Mouse (Mus musculus) lung, adult 2 months (tissue): ENCODE measurements at regions not wholly inside any gene's neighbourhood (a gene's known extent, or its start where the extent isn't known, plus 50 kb on each side); places are given as distances from the start of the nearest gene placed in this dataset.

ENCODE experiments used
- DNase-seq: peaks from one replicate; pipeline ENCODE4 v3.0.0; 2022
- H3K4me1 ChIP-seq: fragments of 200-500 bp; 2 replicates; pipeline ENCODE4 v1.6.1; 2011; ENCODE audit warnings: low read length; ENCODE audit not compliant: control insufficient read depth, insufficient read depth
- H3K4me3 ChIP-seq: fragments of 200-500 bp; replicated peaks from 2 replicates; pipeline ENCODE3; 2011; ENCODE audit warnings: low read depth, mild to moderate bottlenecking, control low read depth, low read length; ENCODE audit errors: extremely low read depth
- CTCF ChIP-seq: fragments of 200-500 bp; IDR thresholded peaks from 2 replicates; pipeline ENCODE4 v1.5.1; 2011; ENCODE audit warnings: mild to moderate bottlenecking, low read length, control low read depth; ENCODE audit not compliant: insufficient read depth
- POLR2A ChIP-seq: fragments of 200-500 bp; IDR thresholded peaks from 2 replicates; pipeline ENCODE4 v1.6.1; 2011; ENCODE audit warnings: low read depth, mild to moderate bottlenecking, control low read depth, low read length, borderline replicate concordance; ENCODE audit errors: extremely low read depth
- WGBS: fragments of 180-500 bp; shearing (Covaris S2); methylation state at CpG from one replicate; pipeline ENCODE4 v1.1.7; 2018; 5-methylcytosine and 5-hydroxymethylcytosine counted together

DNA sequence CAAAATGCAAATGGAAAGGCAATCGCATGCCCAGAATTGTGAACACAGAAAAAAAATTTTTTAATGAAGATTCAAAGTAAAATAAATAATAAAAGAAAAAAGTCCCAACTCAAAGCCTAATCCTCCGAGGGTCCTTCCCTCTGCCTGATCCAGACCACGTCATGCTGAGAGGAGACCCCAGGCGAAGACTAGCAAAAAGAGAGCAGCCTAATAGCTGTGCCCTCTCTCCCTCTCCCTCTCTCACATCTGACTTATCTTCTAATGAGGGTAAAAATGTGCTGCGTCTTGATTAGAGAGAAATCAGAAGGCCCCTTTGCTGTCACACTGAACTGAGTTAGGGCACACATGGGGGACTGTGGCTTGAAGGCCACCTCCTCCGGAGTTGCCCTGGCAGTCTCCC lies 163.1 kb upstream of the Nectin1 start:
- Histone ChIP-seq H3K4me1 (no peaks in the 10 kb centered on the region), H3K4me3 (no peak overlapping the region)
- 48% methylated on average over 6 of the region's 6 CpGs for WGBS
- no peak for DNase-seq
- TF ChIP-seq POLR2A (no peak), CTCF (no peak)

DNA sequence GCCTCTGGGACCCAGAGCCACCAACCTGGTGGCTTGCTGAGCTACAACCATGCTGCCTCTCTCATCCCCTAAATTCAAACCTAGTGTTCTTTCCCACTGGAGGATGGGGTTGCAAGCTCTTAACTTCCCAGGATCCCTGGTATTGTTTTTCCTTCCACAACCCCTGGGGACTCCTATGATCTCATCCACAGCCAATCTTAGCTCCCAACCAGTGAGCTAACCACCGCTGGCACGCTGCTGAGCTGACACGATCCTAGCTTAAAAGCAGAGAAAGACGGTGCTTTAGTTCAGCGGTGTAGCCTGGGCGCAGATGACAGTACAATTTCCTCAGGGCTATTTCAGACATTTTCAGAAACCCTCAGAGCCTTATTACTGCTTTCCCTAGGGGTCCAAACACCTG lies 158.2 kb upstream of the Nectin1 start:
- no peak for DNase-seq
- Histone ChIP-seq H3K4me1 (no peaks in the 10 kb centered on the region), H3K4me3 (no peak overlapping the region)
- no peak for TF ChIP-seq POLR2A
- no peak for TF ChIP-seq CTCF
- WGBS = 67% methylated on average over 6 of the region's 6 CpGs

DNA sequence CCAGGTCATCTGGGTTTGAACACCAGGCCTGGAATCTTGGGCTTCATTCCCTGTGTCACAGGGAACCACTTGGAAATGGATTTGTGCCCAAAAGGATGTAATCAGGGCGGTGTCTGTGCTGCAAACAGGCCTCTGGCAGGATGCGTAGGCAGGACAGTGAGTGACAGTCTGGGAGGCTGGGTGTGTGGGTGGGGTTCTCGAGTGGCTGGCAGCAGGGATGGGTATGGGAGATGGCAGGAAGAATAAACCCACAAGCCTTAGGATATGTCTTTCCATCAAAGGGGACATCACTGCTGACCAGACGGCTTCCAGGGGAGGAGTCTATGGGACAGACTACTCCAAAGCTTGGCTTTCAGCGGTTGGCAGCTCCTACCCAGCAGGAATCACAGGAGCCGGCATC lies 150.5 kb upstream of the Nectin1 start:
- H3K4me1 ChIP-seq = no peaks in the 10 kb centered on the region
- no peak overlapping the region for H3K4me3 ChIP-seq
- TF ChIP-seq POLR2A = no peak
- no peak for TF ChIP-seq CTCF
- WGBS = 44% methylated on average over 6 of the region's 6 CpGs
- peak; percentile 4 for DNase-seq

DNA sequence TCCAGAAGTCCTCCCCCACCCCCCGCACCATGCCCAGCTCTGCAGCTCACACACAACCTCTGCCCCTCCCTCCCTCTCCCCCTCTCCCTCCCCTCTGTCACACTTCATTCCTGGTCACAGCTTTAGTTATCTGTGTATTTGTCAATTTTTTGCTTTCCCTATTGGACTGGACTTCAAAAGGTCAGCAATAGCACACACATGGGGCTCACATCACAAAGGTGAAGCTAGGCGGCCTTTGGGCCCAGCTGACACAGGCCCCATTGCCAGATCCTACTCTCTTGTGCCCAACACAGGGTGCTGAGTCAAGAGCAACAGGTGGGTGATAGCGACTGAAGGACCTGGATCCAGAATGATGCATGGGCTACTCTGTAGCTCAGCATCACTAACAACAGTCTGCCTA lies 149.0 kb upstream of the Nectin1 start:
- 74% methylated on average over 3 of the region's 3 CpGs for WGBS
- H3K4me1 ChIP-seq = no peaks in the 10 kb centered on the region
- H3K4me3 ChIP-seq = no peak overlapping the region
- TF ChIP-seq CTCF (no peak), POLR2A (no peak)
- no peak for DNase-seq

DNA sequence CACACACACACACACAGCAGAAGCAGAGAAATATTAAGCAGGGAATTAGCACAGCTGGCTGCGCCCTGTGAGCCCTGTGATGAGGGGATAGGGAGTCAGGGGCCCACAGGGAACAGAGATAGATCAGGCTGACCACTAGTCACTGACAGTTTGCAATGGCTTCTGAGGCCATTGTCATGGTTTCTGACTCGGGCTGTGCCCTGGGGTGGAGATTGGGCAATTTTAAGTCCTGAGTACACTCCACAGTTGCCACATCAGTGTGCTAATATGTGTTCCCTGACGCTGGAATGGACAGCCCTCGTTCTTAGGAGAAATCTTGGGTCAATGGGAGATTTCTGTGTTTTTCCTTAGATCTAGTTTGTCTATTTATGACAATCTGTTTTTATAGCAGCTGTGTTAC lies 148.3 kb upstream of the Nectin1 start:
- Histone ChIP-seq H3K4me3 (no peak overlapping the region), H3K4me1 (no peaks in the 10 kb centered on the region)
- no peak for TF ChIP-seq CTCF
- TF ChIP-seq POLR2A = no peak
- DNase-seq = no peak
- 60% methylated on average over 4 of the region's 4 CpGs for WGBS

DNA sequence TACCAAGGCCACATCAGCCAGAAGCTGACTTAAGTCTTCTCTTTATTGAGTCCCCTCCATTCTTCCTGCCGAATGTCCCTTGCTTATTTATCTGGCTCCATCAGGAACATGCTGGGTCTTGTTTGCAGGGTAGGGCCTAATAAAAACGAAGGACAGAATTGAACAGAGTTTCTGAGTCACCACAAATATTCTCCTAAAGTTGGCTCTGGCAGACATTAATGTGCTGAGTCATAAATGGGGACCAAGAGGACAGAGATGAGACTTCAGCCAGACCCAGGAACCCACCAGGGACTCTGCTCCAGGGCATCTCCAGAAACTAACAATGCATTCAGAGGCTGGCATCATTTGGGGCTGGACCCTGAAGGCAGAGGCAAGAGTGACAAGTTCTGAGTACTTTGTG lies 143.4 kb upstream of the Nectin1 start:
- no peak for TF ChIP-seq CTCF
- no peak for TF ChIP-seq POLR2A
- Histone ChIP-seq H3K4me3 (no peak overlapping the region), H3K4me1 (no peaks in the 10 kb centered on the region)
- 53% methylated on average over 2 of the region's 2 CpGs for WGBS
- no peak for DNase-seq

DNA sequence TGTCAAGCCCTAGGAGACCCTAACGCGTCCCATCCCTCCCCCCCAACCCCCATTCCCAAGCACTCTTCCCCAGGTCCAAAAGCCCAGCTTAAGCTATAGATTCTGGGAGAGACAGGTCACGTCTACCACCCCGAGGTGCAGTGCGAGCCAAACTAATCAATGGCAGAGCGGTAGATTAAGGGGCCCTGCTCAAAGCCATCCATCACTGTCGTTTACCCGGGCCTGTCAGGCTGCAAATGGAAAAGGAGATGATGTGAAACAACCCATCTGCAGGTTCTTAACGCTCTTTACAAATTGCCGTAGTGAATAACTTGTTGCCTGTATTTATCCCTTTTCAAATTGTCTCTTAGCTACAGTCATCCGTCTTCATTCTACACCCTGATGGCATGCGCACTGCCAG lies 126.2 kb upstream of the Nectin1 start:
- 13% methylated on average over 12 of the region's 12 CpGs for WGBS
- no peak for TF ChIP-seq CTCF
- TF ChIP-seq POLR2A = no peak

DNA sequence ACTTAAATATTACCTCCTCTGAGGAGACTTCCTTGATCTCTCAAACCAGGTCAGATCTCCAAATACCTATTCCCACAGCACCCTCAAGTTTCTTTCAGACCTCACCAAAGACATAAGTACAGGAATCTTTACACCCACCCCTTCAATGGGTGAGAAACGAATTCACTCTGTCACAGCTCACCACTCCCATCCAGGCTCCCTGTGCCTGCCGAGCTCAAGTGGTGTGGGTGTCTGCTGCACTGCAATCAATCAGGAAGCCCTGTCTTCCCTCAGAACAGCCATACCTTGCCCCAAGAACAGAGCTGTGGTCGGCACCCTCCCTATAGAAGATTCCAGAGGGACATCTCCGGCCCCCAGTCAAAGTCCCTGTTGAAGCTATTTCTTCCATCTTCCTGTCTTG lies 116.2 kb upstream of the Nectin1 start:
- TF ChIP-seq POLR2A (no peak), CTCF (no peak)
- WGBS = 46% methylated on average over 4 of the region's 4 CpGs
- DNase-seq = no peak
- no peak overlapping the region for H3K4me3 ChIP-seq
- H3K4me1 ChIP-seq = no peaks in the 10 kb centered on the region

More for the DNA sequence above, 126.2 kb upstream of the Nectin1 start:
- DNase-seq = no peak
- Histone ChIP-seq H3K4me3 (no peak overlapping the region), H3K4me1 (no peaks in the 10 kb centered on the region)

DNA sequence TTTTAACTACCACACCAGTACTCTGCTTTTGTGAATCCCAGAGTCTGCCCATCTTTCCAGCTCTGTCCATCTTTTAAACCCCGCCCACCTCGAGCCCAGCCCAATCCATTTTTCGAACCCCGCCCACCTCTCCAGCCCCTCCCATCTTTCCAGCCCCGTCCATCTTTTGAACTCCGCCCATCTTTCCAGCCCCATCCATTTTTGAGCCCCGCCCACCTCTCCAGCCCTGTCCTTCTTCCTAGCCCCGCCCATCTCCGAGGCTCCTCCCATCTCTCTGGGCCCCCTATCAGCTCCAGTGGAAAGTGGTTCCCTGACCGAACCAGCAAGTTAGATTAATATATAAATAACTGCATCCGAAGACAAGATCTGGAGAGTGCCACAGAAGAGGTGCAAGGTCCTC lies 115.0 kb upstream of the Nectin1 start:
- DNase-seq = no peak
- WGBS = 41% methylated on average over 11 of the region's 11 CpGs
- Histone ChIP-seq H3K4me3 (no peak overlapping the region), H3K4me1 (no peaks in the 10 kb centered on the region)
- TF ChIP-seq CTCF (no peak), POLR2A (no peak)

DNA sequence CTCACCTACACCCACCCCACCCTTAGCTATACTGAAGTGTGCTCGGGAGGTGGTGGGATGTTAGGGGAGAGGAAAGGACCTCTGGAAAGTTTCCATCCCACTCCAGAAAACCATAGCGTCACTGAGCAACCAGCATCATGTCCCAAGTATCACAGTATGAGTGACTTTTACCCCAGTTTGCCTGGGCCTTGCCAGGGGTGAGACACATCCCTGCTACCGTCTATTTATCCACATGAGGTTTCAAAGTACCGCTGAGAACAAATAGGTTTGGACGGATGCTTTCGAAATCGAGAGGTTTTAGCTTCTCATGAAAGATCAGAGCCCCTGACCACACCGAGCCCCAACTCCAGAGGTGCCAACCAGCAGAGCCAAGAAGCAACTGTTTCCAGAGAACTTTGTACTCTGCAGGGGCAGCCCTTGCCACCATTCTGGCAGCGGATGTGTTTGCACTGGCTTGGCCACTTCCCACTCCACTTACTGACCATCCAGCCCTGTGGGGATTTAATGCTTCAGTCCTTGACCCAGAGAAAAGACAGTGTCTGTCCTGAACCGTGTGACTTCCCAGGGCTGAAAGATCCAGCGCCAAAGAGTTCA lies 107.3 kb upstream of the Nectin1 start:
- DNase-seq = no peak

DNA sequence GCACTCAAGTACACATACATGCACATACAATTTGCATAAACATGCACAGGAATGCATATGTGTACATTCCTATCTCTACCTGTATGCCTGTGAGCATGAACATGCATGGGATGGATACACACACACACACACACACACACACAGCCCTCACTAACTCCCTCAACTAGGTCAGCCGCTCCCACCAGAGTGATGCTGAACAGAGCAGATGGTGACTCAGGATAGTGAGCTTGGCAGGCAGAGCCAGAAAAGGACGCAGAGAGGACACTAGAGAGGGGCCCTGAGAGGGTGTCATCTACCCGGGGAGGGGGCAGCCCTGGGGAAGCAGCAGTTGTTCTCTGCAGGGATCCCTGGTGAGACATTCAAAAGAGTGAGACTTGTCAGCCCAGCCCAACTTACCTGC lies 85.6 kb upstream of the Nectin1 start:
- no peak for DNase-seq
- TF ChIP-seq CTCF (no peak), POLR2A (no peak)
- 61% methylated on average over 3 of the region's 3 CpGs for WGBS

More for the DNA sequence above, 107.3 kb upstream of the Nectin1 start:
- 77% methylated on average over 11 of the region's 11 CpGs for WGBS
- H3K4me3 ChIP-seq = no peak overlapping the region
- H3K4me1 ChIP-seq = no peaks in the 10 kb centered on the region
- TF ChIP-seq POLR2A (no peak), CTCF (no peak)

More for the DNA sequence above, 85.6 kb upstream of the Nectin1 start:
- no peak overlapping the region for H3K4me3 ChIP-seq
- H3K4me1 ChIP-seq = no peaks in the 10 kb centered on the region
